Mouse (Mus musculus) retina, postnatal 7 days (tissue): ENCODE results near the gene Ptpa.
"Not testable (repeated sequence)": the region's sequence is repeated elsewhere in the genome, so short reads cannot be mapped to it uniquely, and the experiment has no call there.

Experiments used
- DNase-seq: peaks from one replicate; pipeline ENCODE4 v3.0.0-alpha.2; 2012; ENCODE audit warnings: low read depth, low spot score

Gene Ptpa

DNA sequence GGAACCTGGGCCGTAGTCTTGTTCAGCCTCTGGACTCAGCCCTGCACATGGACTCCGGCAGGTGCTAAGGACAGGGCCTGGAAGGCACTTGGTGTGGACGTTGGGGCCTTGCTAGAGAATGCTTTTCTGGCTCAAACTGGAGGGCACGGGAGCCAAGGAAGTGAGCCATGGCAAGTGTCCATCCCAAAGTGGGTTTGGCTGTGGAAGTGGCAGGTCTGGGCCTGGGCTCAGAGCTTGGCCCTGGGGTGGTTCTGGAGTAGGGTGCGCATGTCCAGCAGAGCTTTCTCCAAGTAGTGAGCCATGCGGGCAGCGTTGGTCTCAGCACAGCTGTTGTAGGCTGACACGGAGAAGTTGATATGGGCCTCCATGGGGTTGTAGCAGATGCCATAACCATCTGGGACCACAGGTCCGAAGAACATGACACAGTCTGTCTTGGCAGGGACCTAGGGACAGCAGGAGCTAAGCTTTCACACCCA lies 13.4 kb upstream of the Ptpa start:
- DNase-seq, result no peak

DNA sequence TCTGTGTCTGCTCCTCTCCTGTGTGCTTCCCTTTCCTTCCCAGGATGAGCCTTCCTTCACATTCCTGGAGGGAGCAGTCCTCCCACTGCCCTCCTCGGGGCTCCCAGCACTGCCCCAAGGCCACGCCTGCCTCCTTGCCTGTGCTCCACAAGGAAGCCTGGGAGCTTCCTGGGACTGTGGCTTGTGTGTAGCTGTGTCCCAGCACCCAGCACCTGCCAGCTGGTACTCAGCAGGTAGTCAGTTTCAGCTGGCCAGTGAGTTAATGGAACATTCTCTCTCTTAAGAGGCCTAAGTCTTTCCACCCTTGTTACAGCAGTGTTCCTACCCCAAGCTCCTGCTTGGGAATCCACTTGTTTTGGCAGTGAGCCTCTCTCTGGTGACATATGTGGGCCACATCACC lies 13.0 kb upstream of the Ptpa start:
- no peak for DNase-seq

DNA sequence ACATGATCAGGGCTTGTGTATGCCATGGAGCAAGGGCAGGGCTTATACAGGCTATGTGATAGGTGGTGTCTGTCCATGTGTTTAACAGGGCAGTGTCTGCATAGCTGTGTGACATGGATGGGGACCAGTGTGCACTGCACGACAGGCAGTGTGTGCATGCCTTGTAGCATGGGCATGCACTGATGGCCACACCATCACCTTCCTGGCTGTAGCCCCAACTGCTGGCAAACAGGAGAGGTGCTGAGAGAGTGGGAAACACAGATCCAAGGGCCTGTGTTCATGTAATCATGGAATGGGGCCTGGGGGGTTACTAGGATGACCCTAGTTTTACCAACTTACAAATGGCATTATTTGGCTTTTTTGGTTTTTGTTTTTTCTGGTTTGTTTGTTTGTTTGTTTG lies 12.0 kb upstream of the Ptpa start:
- DNase-seq, result no peak

DNA sequence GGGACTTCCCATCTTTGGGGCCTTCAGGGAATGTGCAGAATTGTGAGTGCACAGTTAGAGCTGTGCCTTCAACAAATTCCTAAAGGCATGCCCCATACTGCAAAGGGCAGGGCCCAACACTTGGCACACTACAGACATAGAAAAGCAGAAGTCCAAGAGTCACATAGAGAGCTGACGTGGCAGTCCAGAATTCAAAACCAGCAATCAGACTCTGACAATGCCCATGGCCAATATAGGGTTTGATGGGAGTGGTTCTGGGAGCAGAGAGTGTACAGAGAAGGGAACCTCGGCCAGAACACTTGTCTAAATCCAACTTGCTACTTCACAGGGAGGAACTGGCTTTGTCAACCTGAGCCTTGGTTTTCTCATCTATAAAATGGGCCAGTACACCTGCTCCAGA lies 8.6 kb upstream of the Ptpa start:
- no peak for DNase-seq

DNA sequence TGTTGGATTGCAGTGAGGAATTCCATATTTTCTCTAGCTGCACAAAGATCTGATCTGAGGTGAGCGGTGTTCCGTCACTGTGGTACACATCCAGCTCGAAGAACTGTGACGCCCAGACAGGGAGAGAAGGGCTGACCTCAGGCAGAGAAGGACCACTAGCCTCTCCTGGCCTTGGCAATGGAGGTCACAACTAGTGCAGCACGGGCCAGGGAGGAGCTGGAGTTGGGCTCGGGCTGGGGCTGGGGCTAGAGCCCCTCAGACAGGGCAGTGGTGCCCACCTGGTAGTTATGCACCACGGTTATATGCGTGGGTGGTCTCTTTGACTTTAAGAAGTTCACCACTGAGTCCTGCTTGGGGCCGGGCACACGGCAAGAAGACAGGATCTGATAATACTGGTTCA lies 8.1 kb upstream of the Ptpa start:
- DNase-seq, result no peak

DNA sequence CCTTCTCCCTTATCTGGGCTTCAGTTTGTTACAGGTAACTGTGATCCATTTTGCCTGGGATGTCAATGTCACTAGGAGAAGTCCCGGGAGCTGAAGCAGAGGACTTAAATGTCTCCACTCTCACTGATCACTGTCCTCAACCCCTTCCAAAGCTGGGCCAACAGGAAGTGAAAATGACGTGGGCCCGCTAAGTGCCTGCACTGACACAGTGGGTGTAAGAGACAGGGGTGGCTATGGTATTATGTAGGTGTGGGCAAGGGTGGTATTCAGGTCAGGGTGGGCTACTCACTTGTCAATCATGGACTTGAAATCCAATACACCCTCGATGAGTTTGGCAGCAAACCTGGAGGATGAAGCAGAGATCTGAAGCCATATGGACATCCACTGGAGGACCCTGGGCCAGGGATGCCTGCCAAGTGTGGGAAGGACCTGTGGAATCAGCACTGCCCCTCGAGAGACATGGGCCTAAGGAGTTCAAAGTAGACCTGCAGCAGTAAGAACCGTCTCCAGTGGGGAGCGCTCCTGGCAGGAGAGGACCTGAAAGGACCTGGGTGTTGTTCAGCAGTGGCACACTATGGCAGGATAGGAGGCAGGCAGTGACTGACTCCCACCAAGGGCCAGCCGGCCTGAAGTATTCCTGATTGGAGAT lies 7.3 kb upstream of the Ptpa start:
- no peak for DNase-seq

DNA sequence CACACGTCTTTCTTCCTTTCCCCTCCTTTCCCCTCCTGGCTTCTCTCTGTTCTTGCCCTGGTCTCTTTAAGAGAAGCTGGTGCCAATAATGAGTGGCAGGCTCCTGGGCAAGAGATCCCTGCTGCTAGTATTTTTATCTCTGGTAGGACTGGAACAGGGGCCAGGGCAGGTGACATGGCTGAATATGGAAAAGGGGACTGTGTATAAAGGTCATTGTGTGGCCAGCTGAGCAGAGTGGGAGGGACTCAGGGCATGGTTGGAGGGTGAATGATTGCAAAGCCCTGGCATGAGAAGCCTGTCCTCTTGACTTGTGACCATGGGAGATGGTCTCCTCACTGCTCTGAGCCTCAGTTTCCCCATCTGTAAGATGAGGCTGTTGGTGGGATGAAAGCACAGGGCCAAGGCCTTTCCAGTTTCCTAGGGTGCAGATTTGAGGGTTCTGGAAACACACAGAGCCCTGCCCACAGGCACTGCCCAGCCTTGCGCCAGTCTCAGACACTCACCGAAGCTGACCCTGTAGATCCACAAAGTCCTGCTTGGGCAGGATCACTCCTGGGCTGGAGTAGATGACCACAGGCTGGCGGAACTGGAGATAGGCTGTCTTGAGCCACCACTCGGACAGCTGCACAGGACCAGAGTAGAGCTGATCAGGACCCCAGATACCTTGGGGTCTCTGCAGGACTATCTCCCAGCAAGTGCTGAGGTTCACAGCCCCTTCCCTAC lies 6.2 kb upstream of the Ptpa start:
- no peak for DNase-seq

DNA sequence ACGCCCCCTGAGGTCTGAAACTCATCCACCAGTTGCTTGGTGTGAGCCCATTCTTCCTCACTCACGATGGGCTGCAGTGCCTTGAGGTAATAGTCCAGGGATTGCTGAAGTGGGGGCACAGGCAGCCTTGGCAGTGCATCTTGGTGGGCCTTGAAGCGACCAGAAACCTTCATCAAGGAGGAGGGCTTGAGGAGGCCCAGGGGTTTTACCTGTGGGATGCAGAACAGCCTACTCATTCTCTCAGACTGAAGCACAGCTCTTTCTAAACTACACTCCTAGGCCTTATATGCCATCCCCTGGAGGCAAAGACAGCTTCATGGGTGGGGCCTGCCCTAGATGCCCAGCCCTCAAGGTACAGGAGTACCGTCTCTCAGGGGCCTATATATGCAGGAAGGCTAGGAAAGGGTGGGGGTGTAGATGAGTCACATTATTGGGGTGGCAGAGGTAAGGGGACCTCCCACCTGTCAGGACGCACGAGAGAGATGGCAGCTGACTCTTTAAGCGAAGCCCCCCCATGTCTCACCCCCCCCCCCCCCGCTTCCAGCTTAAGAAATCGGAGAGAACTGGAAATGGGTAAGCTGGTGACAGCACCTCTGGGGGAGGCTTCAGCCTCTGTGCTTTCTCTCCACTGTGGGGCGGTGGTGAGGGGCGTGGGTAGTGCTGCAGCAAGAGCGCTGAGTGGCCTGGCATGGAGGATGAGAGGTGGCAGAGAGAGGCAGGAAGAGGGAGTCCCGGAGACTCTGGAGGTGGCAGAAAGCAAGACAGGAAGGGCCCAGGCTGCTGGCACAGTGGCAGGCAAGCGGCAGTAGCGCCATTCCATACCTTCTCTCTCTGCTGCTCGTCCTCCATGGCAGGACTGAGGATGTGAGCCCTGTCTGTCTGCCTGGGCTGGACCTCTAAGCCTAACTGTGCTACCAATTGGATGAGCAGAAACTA lies 2.5 kb upstream of the Ptpa start:
- DNase-seq, result no peak

DNA sequence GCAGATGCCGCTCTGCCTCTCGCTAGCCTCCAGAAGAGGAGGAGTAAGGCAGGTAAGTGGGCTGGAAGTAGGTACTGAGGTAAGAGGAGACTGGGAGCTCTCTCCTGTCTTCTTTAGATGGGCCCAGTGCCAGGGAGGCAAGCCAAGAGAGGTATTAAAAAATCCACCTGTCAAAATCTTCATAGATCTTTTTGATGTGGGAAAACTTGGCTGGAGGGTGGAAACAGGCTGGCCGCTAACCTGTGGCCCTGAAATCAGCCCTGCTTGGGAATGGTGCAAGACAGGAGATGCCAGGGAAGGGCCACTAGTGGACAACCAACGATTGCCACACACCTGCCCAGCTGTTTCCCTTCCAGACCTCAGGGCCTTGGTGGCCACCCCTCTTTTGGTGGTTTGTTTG lies 1.7 kb upstream of the Ptpa start:
- no peak for DNase-seq

DNA sequence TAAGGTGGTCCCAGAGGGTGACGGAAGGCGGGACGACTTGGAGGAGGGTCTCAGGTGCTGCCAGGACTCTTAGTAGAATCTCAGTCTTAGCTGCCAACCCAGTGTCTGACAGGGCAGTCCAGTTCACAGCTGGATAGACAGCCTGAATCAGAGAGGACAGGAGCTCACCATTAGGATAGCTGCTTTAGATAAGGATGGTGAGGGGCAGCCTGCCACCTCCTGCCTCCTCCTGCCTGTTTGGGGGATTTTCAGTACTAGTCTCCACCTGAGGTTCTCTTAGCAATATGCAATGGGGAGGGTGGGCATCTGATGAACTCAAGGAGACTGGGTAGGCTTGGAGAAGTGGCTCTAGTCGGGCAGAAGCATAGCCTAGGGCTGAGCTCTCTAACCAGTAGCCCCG lies 1.2 kb upstream of the Ptpa start:
- DNase-seq, result no peak

DNA sequence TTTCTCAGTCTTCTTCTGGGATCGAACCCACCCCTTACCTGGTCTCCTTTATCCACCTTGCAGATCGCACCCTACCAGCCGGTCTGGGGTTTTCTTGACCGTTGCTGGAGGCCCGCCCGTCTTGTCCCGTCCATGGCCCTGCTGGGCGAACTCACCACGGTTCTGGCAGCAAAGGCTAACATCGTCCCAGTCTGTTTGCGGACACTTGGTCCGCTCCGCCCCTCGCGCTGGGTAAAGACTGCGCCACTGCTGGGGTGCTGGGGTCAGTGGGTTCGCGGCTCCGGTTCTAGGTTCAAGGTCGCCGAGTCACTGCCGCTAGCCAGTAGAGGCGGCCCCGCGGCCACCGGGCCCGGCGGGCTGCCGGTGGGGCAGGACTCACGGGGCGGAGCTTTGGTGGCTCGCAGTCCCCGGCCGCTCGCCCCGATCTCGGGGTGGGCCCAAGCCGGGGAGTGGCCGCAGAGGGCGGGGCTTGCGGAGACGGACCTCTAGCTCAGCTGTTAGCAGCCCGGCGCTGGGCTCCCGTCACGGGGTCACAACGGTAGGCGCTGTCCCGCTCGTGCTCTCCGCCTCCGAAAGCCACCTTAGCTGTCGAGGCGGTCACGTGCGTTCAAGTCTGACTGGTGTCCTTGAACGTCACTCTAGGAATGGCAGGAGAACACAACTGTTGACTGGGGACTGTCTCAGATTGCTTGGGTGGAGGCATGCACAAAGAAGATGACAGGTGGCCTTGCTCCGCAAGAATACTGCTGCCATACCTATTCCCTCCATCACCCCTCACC lies 493 bp upstream of the Ptpa start, which contains the start of gene Crat:
Crat (minus strand) TSS at position 657 of the 779 bp plus-strand sequence.
- DNase-seq, result peak; percentile 62

DNA sequence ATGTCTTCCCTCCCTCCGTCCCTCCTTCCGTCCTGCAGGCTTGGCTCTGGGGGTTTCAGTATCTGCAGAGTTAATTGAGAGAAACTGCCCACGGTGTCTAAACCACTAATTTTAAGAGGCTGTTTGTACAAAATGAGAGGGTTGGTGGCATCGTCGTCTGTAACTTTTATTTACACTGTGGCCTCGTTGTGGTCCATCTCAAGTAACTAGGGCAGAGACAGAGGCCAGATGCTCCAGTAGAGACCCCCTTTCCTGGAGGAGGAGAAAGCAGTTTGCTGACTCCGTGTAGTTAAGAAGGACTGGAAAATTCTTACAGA lies 768 bp downstream of the Ptpa start:
- DNase-seq, result no peak

DNA sequence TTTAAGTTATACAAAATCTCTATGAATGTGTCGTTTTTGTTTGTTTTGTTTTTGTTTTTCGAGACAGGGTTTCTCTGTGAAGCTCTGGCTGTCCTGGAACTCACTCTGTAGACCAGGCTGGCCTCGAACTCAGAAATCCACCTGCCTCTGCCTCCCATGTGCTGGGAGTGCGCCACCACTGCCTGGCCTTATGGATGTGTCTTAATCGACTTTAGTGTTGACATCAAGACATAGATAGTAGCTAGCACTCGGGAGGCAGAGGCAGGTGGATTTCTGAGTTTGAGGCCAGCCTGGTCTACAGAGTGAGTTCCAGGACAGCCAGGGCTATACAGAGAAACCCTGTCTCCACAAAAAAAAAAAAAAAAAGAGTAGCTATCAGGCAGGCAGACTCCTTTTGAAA lies 1.3 kb downstream of the Ptpa start:
- DNase-seq, result not testable (repeated sequence)

DNA sequence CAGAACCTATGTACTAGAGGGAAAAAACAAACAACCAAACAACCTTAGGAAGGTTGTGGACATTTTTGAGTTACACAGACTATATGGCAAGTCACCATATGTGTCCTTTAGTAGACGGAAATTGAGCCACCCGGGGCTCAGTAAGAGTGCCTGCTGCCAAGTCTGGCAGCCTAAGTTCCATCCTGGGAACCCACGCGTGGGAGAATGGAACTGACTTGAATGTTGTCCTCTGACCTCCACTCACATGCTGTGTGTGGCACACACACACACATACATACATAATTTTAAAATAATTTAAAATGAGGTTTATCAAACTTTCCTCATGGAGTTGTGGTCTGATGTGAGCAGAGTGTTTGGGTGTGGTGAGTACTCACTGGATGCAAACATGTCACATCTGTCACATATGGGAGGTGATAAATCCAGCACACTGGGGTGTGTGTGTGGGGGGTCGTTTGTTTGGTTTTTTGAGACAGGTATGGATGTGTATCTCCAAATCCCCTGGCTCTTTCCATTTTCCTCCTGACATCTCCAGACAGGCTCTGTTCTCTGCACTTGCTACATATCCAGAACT lies 1.8 kb downstream of the Ptpa start:
- DNase-seq, result no peak

DNA sequence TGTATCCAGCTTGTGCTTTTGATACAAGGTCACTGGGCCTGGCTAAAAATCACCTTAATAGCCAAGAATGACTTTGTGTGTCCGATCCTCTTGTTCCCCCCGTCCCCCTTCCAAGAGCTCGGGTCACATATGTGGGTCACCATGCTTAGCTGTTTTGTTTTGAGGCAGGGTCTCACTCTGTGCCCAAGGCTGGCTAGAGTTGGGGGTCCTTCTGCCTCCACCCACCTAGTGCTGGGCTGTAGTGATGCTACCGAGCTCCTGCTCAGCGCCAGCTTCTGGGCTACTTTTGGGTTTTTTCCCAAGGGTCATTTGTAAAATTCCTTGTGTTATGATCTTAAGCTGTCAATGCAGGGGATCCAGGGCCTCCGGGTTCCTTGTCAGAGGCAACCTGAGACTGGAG lies 2.4 kb downstream of the Ptpa start:
- no peak for DNase-seq

DNA sequence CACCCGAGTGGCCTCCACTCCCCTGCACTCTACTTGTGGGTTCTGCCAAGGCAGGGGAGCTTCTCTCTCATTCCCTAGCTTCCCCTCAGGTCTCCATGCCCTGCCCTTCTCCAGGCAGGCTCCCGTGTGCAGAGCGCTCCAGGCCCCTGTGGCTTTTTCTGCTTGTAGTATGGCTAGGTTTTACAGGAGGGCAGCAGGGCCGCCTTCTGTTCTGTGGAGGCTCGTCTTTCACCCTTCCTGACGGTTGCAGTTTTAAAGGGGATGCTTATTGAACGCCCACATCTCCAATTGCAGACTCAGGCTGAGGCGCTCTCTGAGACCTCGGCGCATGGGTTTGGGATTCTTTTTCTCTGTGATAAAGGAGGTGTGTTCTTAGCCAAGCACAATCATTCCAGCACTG lies 3.3 kb downstream of the Ptpa start:
- no peak for DNase-seq

DNA sequence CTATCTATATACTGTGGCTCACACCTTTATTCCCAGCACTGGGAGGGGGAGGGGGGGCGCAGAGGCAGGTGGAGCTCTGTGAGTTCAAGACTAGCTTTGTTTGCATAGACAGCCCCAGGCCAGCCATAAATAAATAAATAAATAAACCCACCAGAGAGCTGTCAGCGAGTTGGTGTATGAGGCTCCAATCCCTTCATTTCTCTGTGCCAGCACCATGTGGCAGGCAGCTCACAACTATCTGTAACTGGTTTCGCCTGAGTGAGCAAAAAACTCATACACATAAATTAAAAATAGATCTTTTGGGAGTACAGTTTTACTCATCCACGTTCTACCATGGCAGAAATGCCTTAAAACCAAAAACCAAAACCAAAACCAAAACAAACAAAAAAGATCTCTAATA lies 5.6 kb downstream of the Ptpa start:
- no peak for DNase-seq

DNA sequence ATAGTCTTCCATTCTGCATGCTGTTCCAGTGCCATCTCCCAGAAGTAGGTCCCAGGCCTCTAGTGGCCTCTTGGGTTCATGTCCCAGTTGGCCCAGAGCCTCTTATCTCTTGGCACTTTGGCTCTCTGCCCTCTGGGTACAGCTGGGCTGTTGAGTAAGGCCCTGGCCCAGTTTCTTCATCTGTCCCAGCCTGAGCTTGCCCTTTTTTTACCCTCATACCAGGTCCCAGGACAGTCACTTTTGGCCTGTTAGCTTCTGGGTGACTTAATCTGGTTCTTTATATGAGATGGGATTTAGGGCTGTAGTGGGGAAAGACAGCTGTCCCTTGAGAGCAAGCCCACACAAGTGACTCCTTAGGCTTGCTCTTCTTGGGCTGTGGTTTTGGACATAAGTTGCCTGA lies 13.3 kb downstream of the Ptpa start:
- no peak for DNase-seq

DNA sequence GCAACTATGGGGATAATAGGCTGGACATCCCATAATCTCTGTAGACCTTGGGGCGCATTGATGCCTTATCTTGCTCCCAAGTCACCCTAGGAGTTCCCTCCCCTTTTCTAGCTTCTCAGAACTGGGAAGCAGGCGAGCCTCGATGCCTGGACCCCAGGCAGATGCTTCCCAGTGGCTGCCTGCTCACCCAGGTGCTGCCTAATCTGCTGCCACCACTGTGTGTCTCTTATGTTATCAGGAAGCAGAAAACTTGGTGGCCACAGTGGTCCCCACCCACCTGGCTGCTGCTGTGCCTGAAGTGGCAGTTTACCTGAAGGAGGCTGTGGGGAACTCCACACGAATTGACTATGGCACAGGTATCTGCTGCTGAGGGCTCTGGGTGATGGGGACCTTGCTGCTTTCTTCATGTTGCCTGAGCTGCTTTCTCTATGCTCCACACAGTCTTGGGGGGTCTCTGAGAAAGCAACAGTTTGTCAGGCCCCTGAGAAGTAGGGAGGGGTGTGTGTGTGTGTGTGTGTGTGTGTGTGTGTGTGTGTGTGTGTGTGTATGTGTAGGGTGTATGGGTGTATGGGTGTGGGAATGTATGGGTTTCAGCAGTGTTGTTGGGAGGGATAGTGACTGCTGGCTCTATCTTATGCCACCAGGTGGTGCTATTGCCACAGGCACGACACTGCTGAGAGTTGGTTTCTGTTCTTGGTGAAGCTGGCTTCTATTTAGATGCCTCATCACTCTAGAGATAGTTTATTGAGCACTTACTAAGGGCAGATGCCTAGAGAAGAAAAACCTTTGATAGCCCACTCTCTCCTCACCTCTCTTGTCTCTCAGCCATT lies 19.7 kb downstream of the Ptpa start:
- peak; percentile 76 for DNase-seq

DNA sequence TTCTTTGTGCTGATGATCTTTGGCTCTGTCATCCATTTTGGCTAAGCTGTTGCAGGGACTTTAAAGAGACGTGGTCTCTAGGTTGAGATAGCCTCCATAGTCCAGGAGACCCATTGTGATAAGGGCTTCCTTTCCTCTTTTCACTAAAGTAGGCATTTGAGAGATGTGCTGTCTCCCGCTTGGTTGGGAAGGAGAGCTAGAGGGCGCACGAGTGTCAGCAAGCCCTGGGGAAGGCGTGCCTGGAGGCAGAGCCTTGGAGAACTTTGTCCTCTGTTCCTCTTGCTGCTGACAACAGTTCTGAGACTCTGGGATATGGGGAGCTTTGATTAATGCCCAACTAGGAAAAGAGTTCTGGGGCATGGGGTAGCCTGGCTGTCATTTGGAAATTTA lies 20.3 kb downstream of the Ptpa start:
- no peak for DNase-seq

DNA sequence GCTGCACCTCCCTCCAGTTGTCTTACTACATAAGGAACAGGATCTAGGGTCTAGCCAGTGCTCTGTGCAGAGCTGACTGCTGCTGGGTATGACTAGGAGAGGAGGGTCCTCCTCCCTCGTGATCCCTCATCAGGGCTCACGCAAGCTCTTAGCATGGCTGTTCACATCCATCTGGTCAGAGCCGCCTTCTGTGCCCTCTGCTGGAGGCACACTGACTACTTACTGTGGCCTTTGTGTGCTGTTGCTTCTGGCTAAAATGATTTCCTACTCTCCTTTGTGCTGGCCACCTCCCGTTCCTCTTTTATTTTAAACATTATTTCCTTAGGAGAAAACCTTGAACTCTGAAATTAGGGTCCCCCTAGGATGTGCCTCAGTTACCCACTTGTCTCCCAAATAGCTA lies 21.0 kb downstream of the Ptpa start:
- DNase-seq, result no peak
